Mouse (Mus musculus): ENCODE results near the gene Atmin. TPM values are rescaled to one million over a fixed set of nuclear protein-coding genes. Genes with fewer than 3 reads are reported as not detected.

The Atmin gene
- polyA plus RNA-seq, 1 experiment: 40.6 TPM

- TF ChIP-seq CTCF (IDR thresholded peaks at IDR 0.05; ENCODE audit: extremely low read depth, insufficient read depth, low read length) (no peak), POLR2A (IDR thresholded peaks at IDR 0.05; ENCODE audit: extremely low read depth, insufficient read depth, low read length) (peak; percentile 57; the same call in 1 of the 2 replicates)
- H3K27ac ChIP-seq (ENCODE audit: insufficient read depth, low read length): peak overlapping the region; percentile 53
- H3K4me3 ChIP-seq (ENCODE audit: insufficient read depth, low read length): peak overlapping the region; percentile 20
- H3K4me1 ChIP-seq (ENCODE audit: control insufficient read depth, insufficient read depth, low read length): peaks cover 7% of the 10 kb centered on the region
Measured at GRCm38 (mm10) chr8:116946268-116946838, 3.2 kb downstream of the Atmin start.

GRCm38 (mm10) chr8:116946851-116947250, 3.7 kb downstream of the Atmin start:
- Histone ChIP-seq H3K4me1 (ENCODE audit: control insufficient read depth, insufficient read depth, low read length) (peaks cover 7% of the 10 kb centered on the region), H3K27ac (ENCODE audit: insufficient read depth, low read length) (peak overlapping the region; percentile 53; the same call in 1 of the 2 replicates), H3K4me3 (ENCODE audit: insufficient read depth, low read length) (peak overlapping the region; percentile 20)
- TF ChIP-seq POLR2A (IDR thresholded peaks at IDR 0.05; ENCODE audit: extremely low read depth, insufficient read depth, low read length) (no peak), CTCF (IDR thresholded peaks at IDR 0.05; ENCODE audit: extremely low read depth, insufficient read depth, low read length) (no peak)

GRCm38 (mm10) chr8:116947589-116947988, 4.4 kb downstream of the Atmin start:
- peaks cover 7% of the 10 kb centered on the region for H3K4me1 ChIP-seq (ENCODE audit: control insufficient read depth, insufficient read depth, low read length)
- no peak overlapping the region for H3K27ac ChIP-seq (ENCODE audit: insufficient read depth, low read length)
- H3K4me3 ChIP-seq (ENCODE audit: insufficient read depth, low read length): no peak overlapping the region
- TF ChIP-seq POLR2A (IDR thresholded peaks at IDR 0.05; ENCODE audit: extremely low read depth, insufficient read depth, low read length): no peak
- no peak for TF ChIP-seq CTCF (IDR thresholded peaks at IDR 0.05; ENCODE audit: extremely low read depth, insufficient read depth, low read length)

- Histone ChIP-seq H3K27ac (ENCODE audit: insufficient read depth, low read length) (no peak overlapping the region), H3K4me1 (ENCODE audit: control insufficient read depth, insufficient read depth, low read length) (peaks cover 3% of the 10 kb centered on the region; the same call in 1 of the 2 replicates), H3K4me3 (ENCODE audit: insufficient read depth, low read length) (no peak overlapping the region)
- TF ChIP-seq POLR2A (IDR thresholded peaks at IDR 0.05; ENCODE audit: extremely low read depth, insufficient read depth, low read length) (no peak), CTCF (IDR thresholded peaks at IDR 0.05; ENCODE audit: extremely low read depth, insufficient read depth, low read length) (no peak)
Measured at GRCm38 (mm10) chr8:116951369-116951768, 8.2 kb downstream of the Atmin start.

GRCm38 (mm10) chr8:116951778-116952177, 8.6 kb downstream of the Atmin start:
- H3K4me3 ChIP-seq (ENCODE audit: insufficient read depth, low read length): no peak overlapping the region
- no peak overlapping the region for H3K27ac ChIP-seq (ENCODE audit: insufficient read depth, low read length)
- TF ChIP-seq POLR2A (IDR thresholded peaks at IDR 0.05; ENCODE audit: extremely low read depth, insufficient read depth, low read length): no peak
- no peak for TF ChIP-seq CTCF (IDR thresholded peaks at IDR 0.05; ENCODE audit: extremely low read depth, insufficient read depth, low read length)
- H3K4me1 ChIP-seq (ENCODE audit: control insufficient read depth, insufficient read depth, low read length): peaks cover 3% of the 10 kb centered on the region; the same call in 1 of the 2 replicates

GRCm38 (mm10) chr8:116952428-116952827, 9.2 kb downstream of the Atmin start:
- Histone ChIP-seq H3K27ac (ENCODE audit: insufficient read depth, low read length) (no peak overlapping the region), H3K4me3 (ENCODE audit: insufficient read depth, low read length) (no peak overlapping the region), H3K4me1 (ENCODE audit: control insufficient read depth, insufficient read depth, low read length) (peaks cover 3% of the 10 kb centered on the region; the same call in 1 of the 2 replicates)
- TF ChIP-seq POLR2A (IDR thresholded peaks at IDR 0.05; ENCODE audit: extremely low read depth, insufficient read depth, low read length): no peak
- no peak for TF ChIP-seq CTCF (IDR thresholded peaks at IDR 0.05; ENCODE audit: extremely low read depth, insufficient read depth, low read length)

- TF ChIP-seq CTCF (IDR thresholded peaks at IDR 0.05; ENCODE audit: extremely low read depth, insufficient read depth, low read length) (no peak), POLR2A (IDR thresholded peaks at IDR 0.05; ENCODE audit: extremely low read depth, insufficient read depth, low read length) (no peak)
- Histone ChIP-seq H3K27ac (ENCODE audit: insufficient read depth, low read length) (no peak overlapping the region), H3K4me1 (ENCODE audit: control insufficient read depth, insufficient read depth, low read length) (peaks cover 3% of the 10 kb centered on the region; the same call in 1 of the 2 replicates), H3K4me3 (ENCODE audit: insufficient read depth, low read length) (no peak overlapping the region)
Measured at GRCm38 (mm10) chr8:116954415-116954814, 11.2 kb downstream of the Atmin start.

- no peak overlapping the region for H3K27ac ChIP-seq (ENCODE audit: insufficient read depth, low read length)
- TF ChIP-seq POLR2A (IDR thresholded peaks at IDR 0.05; ENCODE audit: extremely low read depth, insufficient read depth, low read length): no peak
- TF ChIP-seq CTCF (IDR thresholded peaks at IDR 0.05; ENCODE audit: extremely low read depth, insufficient read depth, low read length): no peak
- H3K4me3 ChIP-seq (ENCODE audit: insufficient read depth, low read length): no peak overlapping the region
- H3K4me1 ChIP-seq (ENCODE audit: control insufficient read depth, insufficient read depth, low read length): no peaks in the 10 kb centered on the region
Measured at GRCm38 (mm10) chr8:116969531-116969930, 26.3 kb downstream of the Atmin start.

- H3K27ac ChIP-seq (ENCODE audit: insufficient read depth, low read length): no peak overlapping the region
- TF ChIP-seq POLR2A (IDR thresholded peaks at IDR 0.05; ENCODE audit: extremely low read depth, insufficient read depth, low read length): no peak
- no peak for TF ChIP-seq CTCF (IDR thresholded peaks at IDR 0.05; ENCODE audit: extremely low read depth, insufficient read depth, low read length)
- no peaks in the 10 kb centered on the region for H3K4me1 ChIP-seq (ENCODE audit: control insufficient read depth, insufficient read depth, low read length)
- no peak overlapping the region for H3K4me3 ChIP-seq (ENCODE audit: insufficient read depth, low read length)
Measured at GRCm38 (mm10) chr8:116975066-116975465, 31.9 kb downstream of the Atmin start.

- H3K4me1 ChIP-seq (ENCODE audit: control insufficient read depth, insufficient read depth, low read length): no peaks in the 10 kb centered on the region
- no peak overlapping the region for H3K27ac ChIP-seq (ENCODE audit: insufficient read depth, low read length)
- no peak for TF ChIP-seq CTCF (IDR thresholded peaks at IDR 0.05; ENCODE audit: extremely low read depth, insufficient read depth, low read length)
- TF ChIP-seq POLR2A (IDR thresholded peaks at IDR 0.05; ENCODE audit: extremely low read depth, insufficient read depth, low read length): no peak
- H3K4me3 ChIP-seq (ENCODE audit: insufficient read depth, low read length): no peak overlapping the region
Measured at GRCm38 (mm10) chr8:116975606-116976005, 32.4 kb downstream of the Atmin start.
